Mouse (Mus musculus): ENCODE data around the gene Erbb2. TPM values are rescaled to one million over a fixed set of nuclear protein-coding genes. Genes with fewer than 3 reads are reported as not detected.
"Not testable (repeated sequence)": the region's sequence is repeated elsewhere in the genome, so short reads cannot be mapped to it uniquely, and the experiment has no call there.

The Erbb2 gene
- 10 to 100 TPM; 11.3 TPM for total RNA-seq (2021)
- long read RNA-seq, experiment 1, full-length matches to known transcripts: 5 of 15 reads
- long read RNA-seq, experiment 1, partial matches to known transcripts: 8 of 15 reads
- long read RNA-seq, experiment 1, other reads (novel, unspliced or antisense): 2 of 15 reads
- long read RNA-seq, experiment 2, full-length matches to known transcripts: 12 of 21 reads
- long read RNA-seq, experiment 2, partial matches to known transcripts: 6 of 21 reads
- long read RNA-seq, experiment 2, other reads (novel, unspliced or antisense): 3 of 21 reads

DNA sequence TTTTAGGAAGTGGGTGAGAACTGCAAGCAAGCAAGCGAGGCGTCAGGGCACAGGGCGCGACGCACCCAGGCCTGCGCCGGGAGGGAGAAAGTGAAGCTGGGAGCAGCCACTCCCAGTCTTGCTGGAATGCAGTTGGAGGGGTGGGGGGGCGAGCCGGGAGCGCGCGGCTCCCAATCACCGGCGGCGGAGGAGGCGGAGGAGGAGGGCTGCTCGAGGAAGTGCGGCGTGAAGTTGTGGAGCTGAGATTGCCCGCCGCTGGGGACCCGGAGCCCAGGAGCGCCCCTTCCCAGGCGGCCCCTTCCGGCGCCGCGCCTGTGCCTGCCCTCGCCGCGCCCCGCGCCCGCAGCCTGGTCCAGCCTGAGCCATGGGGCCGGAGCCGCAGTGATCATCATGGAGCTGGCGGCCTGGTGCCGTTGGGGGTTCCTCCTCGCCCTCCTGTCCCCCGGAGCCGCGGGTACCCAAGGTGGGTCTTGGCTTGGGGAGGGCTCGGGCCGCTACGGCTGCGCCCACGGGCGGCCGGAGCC lies at the start of gene Erbb2:
Gene Erbb2 (plus strand): TSS at position 198 of the 524 bp plus-strand sequence.
- intact Hi-C loops (cut with DNase I): loop anchor here (2.0 kb wide), 1 partner anchor 26 kb away; the partner anchor contains the start of gene Mien1
- peak; percentile 76 to 80 for DNase-seq

DNA sequence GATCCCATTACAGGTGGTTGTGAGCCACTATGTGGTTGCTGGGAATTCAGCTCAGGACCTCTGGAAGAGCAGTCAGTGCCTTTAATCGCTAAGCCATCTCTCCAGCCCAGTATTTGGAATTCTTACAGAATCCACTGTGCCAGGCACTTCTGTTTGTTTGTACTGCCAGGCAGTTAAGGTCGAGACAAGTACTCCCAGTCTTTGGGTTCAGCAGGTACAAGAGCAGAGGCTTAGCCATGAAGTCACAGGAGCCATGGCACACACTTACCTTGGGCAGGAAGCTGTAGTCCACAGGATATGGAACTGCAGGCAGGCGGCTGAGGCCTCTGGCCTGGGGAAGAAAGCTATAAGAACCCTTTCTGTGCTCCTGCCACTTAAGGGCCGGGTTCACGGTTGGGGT lies 48.5 kb upstream of the Erbb2 start:
- intact Hi-C loops (cut with DNase I): no loop called here
- DNase-seq: no peak

DNA sequence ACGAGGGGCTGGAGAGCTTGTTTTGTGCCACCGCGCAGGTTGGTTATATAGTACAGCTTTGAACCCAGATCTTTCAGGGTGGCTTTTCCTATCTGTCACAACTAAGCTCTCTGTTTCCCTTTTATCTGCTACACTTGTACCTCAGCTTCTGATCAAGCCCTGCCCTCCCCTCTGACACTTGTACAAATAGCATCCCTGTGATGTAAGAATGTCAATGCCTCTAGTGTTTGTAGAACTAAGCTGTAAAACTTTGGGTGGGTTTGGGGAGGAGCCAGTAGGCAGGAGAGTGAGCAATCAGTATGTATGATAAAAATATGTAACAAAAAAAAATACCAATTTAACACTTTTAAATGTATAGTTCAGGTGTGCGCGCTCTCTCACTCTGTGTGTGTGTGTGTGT lies 47.9 kb upstream of the Erbb2 start:
- intact Hi-C loops (cut with DNase I): no loop called here
- DNase-seq: no peak

DNA sequence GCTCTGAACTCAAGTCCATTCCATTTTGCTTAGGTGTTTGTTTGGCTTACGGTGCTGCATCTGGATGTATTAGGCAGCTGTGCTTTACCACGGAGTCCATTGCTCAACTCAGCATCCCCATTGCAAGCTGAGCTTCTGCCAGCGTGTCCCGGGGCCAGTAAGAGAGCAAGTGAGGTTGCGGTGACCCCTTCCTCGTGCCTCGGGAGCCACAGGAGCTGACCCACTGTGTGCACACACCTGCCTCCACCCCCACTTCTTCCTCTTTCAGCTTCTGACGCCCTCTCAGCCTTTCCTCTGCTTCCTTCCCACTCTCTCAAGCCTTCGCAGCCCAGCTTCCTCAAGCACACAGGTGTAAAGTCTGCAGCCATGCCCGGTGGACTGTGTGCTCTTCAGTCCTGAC lies 46.0 kb upstream of the Erbb2 start:
- no peak for DNase-seq
- intact Hi-C loops (cut with DNase I): no loop called here

DNA sequence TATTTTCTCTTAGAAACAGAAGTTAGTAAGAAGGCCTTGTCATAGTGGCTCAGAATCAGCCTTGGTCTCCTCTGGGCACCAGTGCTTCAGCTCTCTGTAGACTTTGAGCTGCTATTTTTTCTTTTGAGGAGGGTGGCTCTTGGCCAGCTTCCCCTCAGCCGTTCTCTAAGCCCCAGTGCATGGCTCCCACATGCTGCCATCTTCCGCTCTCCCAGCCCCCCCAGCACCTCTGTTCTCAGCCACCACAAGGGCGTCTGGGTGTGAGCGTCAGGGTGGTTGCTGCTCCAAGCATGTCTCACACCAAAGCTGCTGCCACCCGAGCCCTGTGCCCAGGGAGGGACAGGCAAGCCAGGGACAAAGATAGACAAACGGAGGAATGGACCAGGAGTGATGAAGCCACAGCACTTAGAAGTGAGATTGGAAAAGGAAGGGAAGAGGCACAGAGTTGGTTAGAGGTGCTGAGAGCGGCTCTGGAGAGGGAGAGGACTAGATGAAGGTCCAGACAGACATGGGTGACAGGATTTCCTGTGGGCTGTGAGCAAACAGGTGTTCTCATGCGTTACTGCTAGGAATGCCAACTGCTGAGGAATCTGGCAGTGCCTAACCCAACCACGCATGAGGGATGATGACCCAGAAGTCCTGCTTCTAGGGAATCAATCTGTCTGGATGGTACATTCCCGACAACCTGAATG lies 45.0 kb upstream of the Erbb2 start:
- DNase-seq: no peak
- intact Hi-C loops (cut with DNase I): no loop called here

DNA sequence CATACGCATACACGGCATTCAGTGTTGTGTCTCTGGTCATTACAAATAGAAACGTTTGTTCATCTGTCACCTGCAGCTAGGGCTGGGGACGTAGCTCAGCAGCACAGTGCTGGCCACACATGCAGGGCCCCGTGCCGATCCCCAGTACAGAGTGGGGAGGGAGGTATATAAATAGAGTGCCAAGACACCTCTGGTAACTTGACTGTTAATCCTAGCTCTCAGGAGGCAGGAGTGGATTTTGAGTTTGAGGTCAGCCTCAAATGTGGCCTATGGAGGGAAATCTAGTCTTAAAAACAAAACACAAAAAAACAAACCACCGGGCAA lies 44.4 kb upstream of the Erbb2 start:
- DNase-seq: no peak
- intact Hi-C loops (cut with DNase I): no loop called here

DNA sequence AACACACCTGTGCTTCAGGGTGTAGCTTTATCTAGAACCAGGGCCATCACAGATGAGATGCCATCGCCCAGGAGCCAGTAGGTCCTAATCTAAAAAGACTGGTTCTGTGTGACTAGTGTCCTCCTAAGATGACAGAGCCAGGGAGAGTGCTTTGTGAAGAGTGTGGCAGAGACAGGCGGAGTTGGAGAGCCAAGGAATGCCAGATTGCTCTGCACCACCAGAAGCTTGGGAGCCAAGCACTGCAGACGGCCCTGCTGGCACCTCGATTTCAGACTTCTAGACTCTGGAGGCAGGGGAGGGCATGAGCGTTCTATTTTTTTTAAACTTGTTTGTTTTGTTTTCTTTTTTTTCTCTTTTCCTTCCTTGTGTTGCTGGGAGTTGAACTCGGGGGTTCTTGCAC lies 42.9 kb upstream of the Erbb2 start:
- intact Hi-C loops (cut with DNase I): no loop called here
- no peak for DNase-seq

DNA sequence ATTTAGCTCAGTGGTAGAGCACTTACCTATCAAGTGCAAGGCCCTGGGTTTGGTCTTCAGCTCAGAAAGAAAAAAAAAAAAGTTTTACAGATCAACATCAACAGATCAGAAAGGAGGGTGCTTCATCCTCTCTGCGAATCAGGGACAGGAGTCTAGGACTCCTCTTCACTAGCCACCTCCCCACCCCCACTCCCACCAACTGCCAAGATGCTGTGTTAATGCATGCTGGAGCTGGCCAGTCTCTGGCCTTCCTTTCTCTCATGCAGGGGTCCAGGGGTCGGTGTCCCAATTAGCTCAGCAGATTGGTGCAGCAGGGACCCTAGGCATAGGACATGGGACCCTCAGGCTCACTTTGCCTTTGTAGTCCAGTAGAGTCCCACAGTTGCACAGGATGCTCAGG lies 41.7 kb upstream of the Erbb2 start:
- DNase-seq: no peak
- intact Hi-C loops (cut with DNase I): no loop called here

DNA sequence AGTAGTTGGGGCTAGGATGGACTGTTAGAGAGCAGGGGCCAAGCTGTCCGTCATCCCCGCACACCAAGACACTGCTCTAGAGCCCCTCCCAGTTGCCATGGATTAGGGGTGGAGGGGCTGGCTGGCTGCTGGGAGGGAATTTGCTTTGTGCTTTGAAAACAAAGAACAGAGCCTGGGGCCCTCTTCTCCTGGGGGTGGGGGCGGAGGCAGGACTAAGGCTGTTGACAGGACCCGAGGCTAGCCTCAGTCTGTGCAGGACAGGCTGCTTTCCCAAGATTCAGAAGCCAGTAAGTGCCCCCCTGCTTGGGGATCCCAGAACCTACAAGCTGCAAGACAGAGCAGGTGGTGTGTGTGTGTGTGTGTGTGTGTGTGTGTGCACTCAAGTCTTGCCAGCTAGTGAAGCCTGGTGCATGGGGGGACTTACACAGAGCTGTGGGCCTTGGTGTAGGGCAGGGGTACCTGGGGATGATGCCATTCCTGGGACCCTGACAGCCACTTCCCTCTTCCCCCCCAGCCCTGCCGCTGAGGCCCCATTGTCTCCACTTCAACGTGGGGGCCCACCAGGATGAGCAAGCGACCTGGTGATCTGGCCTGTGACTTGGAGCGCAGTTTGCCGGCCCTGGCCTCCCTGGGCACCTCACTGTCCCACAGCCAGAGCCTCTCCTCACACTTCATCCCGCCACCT lies 40.6 kb upstream of the Erbb2 start:
- intact Hi-C loops (cut with DNase I): loop anchor here (2.0 kb wide), 2 partner anchors 17 to 29 kb away; no protein-coding TSS in a partner anchor
- no peak for DNase-seq

DNA sequence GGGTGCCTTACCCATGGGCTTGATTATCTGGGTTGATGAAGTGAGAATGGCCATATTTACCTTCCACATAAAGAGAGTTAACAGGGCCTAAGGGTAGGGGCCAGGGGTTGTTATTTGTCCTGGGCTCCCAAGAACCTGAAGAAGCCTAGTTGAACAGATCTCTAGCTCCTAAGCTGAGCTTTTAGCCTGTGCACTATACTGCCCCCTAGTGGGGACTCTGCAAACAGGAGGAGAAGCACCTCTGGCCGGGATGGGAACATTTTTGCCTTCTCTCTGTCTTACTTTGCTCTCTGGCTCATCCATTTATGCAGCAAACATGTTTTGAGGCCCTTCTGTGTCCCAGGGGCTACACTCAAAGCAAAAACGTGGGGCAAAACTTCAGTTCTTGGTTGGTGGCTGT lies 39.9 kb upstream of the Erbb2 start:
- intact Hi-C loops (cut with DNase I): loop anchor here (2.0 kb wide), 2 partner anchors 16 to 30 kb away; no protein-coding TSS in a partner anchor
- peak; percentile 63 to 83 for DNase-seq

DNA sequence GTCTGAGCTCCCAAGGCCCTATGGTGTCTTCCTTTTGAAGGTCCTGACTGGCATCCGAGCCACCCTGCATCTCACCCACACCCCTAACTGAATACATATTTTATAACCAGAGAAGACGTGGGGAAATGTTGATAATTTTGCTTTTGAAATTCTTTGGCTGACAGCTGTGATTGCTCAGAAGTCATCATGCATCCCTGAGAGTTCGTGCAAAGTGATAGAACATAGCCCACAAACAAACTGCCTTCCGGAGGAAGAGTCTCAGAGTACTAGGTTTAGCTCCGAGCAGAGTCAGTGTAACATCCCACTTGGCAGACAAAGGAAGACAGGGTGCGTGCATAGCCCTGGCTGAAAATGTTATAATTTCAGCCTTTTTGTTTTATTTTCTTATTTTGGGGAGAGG lies 39.0 kb upstream of the Erbb2 start:
- DNase-seq: no peak
- intact Hi-C loops (cut with DNase I): loop anchor here (2.0 kb wide), 2 partner anchors 16 to 30 kb away; no protein-coding TSS in a partner anchor

DNA sequence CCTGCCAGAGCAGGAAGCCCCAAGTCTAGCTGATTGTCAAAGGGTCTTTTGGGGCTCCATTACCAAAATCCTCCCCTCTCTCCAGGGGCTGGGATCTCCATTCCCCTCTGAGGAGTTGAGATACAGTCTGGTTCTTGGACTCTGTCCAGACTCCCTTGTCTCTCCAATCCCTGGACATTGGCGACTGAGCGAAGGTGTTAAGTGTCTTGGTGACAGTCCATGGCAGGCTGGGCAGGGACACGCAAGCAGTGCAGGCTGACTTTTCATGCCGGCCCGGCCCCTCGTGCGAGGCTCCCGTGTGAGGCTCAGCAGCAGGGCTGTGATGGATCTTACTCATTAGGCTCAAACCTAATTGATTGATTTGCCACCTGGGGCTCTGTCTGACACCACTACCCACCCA lies 38.0 kb upstream of the Erbb2 start:
- DNase-seq: peak; percentile 47 to 68
- intact Hi-C loops (cut with DNase I): no loop called here

DNA sequence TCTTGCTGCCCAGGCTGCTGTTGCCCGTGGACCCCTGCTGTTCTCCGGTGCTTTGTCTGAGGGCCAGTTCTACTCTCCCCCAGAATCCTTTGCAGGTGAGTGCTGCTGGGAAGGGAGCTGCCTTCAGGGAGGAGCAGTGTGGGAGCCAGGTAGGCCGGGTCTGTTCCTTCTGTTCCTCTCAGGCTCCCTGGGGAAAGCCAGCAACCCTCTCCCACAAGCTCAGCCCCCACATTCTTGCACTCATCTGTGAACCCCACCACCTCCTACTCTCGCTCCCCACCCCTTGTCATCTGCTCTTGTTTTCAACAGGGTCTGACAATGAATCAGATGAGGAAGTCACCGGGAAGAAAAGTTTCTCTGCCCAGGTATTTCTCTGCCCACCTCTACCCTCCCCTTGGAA lies 35.5 kb upstream of the Erbb2 start:
- intact Hi-C loops (cut with DNase I): no loop called here
- no peak for DNase-seq

DNA sequence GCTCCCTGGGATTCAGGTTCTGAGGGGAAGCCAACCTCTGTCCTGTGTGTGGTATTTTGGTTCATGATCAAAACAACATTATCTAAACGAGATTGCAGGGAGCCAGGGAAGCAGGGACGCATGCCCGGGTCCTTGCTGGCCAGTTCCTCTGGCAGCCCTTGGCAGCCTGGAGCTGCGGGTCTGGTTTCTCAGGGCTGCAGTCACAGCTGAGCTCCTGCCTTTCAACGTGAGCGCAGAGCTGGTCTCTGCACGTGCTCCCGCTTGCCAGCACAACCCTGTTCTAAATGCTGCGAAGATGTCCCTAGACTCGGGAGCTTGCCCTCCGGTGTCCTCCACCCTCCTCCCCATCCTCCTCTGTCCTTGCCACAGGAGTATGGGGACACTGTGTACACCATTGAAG lies 34.5 kb upstream of the Erbb2 start:
- DNase-seq: peak; percentile 56 to 65
- intact Hi-C loops (cut with DNase I): no loop called here

DNA sequence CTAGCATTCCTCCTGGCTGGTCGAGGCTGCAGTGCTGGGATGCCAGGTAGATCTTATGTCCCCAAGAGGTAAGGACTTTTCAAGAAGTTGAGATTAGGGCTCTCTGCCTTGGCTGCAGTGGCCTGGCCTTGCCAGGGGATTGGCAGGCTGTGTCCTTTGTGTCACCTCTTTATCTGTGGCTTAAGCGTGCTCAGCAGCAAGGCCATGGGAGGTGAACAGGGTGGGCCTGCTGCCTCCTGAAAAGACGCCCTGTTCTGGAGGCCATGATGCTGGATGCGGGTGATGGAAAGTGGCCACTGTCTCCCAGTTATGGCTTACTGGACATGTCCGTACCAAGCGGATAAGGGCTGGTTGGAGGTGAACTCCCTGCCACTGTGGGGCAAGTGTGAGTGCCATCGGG lies 32.9 kb upstream of the Erbb2 start:
- intact Hi-C loops (cut with DNase I): no loop called here
- DNase-seq: peak; percentile 40 to 48

DNA sequence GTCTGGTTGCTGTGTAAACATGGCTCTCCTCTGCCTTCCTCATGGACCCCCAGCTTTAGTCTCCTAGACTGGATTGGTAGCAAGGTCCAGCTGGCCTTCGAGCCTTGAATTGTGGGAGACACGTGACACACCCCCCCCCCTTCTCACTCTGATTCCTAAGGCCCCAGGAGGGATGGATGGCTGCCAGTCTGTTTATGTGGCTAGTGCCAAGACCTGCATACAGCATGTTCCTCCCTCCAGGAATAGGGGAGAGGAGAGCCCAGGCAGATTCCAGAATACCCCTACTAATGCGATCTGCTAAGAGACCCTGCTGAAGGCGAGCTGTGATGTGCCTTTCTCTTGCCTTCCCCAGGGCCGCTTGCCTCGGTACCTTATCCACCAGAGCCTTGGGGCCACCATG lies 32.2 kb upstream of the Erbb2 start:
- intact Hi-C loops (cut with DNase I): no loop called here
- peak; percentile 45 to 63 for DNase-seq

DNA sequence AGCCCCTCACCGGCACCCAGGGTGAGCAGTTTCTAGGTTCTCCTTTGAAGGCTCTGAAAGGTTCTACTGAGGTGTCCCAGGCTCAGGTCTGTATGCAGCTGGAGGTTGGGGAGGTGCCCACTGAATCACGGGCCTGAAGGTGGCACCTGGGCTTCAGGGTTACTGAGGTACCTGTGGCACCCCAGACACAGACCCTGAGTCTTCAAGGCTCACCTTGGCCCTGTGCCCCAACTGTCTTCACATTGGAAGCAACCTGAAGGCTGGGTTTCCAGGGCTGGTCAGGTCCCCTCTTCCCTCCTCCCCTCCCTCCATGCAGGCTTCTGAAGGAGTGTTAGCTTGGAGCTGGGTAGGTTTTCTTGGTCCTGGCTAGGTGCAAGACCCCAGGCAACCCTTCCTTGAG lies 30.6 kb upstream of the Erbb2 start:
- DNase-seq: no peak
- intact Hi-C loops (cut with DNase I): no loop called here

DNA sequence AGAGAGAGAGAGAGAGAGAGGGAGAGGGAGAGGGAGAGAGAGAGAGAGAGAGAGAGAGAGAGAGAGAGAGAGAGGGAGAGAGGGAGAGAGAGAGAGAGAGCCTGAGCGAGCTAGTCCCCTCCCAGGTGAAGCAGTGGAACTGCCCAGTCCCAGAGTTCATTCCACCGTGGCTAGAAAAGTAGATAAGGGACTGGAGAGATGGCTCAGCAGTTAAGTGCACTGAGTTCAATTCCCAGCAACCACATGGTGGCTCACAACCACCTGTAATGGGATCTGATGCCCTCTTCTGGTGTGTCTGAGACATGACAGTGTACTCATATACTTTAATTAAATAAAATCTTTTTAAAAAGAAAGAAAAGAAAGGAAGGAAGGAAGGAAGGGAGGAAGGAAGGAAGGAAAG lies 29.9 kb upstream of the Erbb2 start:
- intact Hi-C loops (cut with DNase I); DNase-seq: not testable (repeated sequence)

DNA sequence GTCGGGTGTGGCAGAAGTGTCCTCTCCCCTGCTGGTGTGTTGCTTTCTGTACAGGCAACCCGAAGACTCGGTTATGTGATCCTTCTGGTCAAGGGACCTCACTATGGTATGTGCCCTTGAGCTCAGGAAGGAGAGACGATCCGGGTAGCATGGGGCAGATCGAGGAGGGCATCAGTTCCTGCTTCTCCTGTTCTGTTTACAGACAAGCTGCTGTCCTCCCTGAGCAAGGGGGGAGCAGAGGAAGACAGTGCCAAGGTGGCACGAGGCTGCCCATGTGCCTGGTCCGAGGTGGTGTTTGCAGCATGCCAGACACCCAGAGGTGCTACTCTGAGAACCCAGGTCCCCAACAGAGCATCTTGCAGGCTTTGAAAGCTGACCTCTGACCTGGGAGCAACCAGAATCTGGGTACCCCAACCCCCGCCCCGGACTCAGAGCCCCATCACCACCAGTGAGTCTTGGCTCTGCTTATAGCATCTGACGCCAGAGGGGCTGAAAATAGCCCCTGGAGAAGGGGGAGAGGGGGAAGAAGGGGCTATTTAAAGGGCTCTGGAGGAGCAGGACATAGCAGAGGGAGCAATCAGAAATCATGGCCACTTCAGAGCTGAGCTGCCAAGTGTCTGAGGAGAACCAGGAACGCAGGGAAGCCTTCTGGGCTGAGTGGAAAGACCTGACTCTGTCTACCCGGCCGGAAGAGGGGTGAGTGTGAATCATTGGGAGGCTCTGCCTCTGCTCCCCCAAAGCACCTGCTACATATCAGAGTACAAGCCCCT lies 28.8 kb upstream of the Erbb2 start, which contains the start of gene Tcap:
Gene Tcap (plus strand): TSS at position 551 of the 770 bp plus-strand sequence.
- intact Hi-C loops (cut with DNase I): no loop called here
- peak; percentile 58 to 63 for DNase-seq

DNA sequence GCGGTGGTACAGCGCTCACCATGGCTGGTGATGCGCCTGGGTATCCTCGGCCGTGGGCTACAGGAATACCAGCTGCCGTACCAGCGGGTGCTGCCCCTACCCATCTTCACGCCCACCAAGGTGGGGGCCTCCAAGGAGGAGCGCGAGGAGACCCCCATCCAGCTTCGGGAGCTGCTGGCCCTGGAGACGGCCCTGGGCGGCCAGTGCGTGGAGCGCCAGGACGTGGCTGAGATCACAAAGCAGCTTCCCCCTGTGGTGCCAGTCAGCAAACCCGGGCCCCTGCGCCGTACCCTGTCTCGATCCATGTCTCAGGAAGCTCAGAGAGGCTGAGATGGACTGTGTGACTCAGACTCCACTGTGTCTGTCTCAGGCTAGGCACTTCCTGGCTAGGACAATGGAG lies 28.1 kb upstream of the Erbb2 start:
- no peak for DNase-seq
- intact Hi-C loops (cut with DNase I): no loop called here
